13 mouse cellular contexts compared by ENCODE assay signal in the genomic region with DNA sequence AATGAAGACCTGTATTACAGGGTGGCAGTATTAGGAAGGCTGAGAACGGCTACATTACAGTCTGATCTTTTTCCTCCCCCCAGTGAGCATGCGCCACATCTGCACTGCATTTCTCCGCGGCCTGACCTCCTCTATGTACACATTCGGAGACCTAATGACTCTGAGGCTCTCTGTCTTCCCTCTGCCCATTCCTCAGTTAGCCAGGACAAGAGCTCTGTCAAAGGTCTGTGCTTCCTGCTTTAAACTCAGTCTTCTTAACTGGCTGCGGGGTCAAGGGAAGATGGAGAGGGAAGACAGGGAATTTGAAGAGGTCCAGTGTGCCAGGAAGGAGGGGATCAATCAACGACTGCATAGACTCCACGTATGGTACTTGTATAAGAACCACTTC. TPM values are rescaled to one million over a fixed set of nuclear protein-coding genes. Genes with fewer than 3 reads are reported as not detected.
DNase-seq lines count a peak whose midpoint lies in the region; ATAC-seq lines count a peak whose summit lies in the region.
"Had no signal": no experiment of that assay in that cellular context is flagged by ENCODE, and none has a peak within 500 bp of the region (broad histone marks: within the 10 kb centered on the region; RNA-seq: fewer than 3 reads in every experiment).

No protein-coding gene starts in this region.

- no peak overlapping the region for H3K4me3 ChIP-seq in heart, embryonic 11.5 days (ENCODE audit: low read depth, low read length)
- no peak overlapping the region for H3K4me3 ChIP-seq in liver, embryonic 11.5 days (ENCODE audit: low read depth, low read length)
- no peak overlapping the region for H3K4me3 ChIP-seq in stomach, embryonic 14.5 days (ENCODE audit: low read depth, low read length)
- H3K4me3 ChIP-seq: hindbrain, embryonic 13.5 days had no signal

- H3K27me3 ChIP-seq in heart, embryonic 11.5 days (ENCODE audit: control insufficient read depth, insufficient read depth, low read length), result no peaks in the 10 kb centered on the region
- no peaks in the 10 kb centered on the region for H3K27me3 ChIP-seq in liver, embryonic 11.5 days (replicated peaks; ENCODE audit: control insufficient read depth, insufficient read depth, low read length)
- H3K27me3 ChIP-seq in stomach, embryonic 14.5 days (ENCODE audit: control insufficient read depth, insufficient read depth, low read length), result no peaks in the 10 kb centered on the region
- H3K27me3 ChIP-seq: hindbrain, embryonic 13.5 days had no signal

- no peak for ATAC-seq in heart, embryonic 11.5 days (replicated peaks; ENCODE audit: insufficient number of reproducible peaks, low FRiP score, low TSS enrichment)
- no peak for ATAC-seq in liver, embryonic 11.5 days (replicated peaks; ENCODE audit: low FRiP score)
- no peak for ATAC-seq in stomach, embryonic 14.5 days (ENCODE audit: insufficient number of reproducible peaks, insufficient read depth, low FRiP score, low read depth)
- ATAC-seq in frontal cortex, adult (ENCODE audit: low TSS enrichment), result no peak
- ATAC-seq: forebrain, embryonic 14.5 days had no signal

- peak overlapping the region; percentile 79 for H3K27ac ChIP-seq in heart, embryonic 11.5 days (ENCODE audit: low read depth, low read length)
- H3K27ac ChIP-seq in liver, embryonic 11.5 days (ENCODE audit: low read depth, low read length), result peak overlapping the region; percentile 63; the same call in 1 of the 2 replicates
- peak overlapping the region; percentile 23; the same call in 1 of the 2 replicates for H3K27ac ChIP-seq in stomach, embryonic 14.5 days (ENCODE audit: low read length)
- H3K27ac ChIP-seq: hindbrain, embryonic 13.5 days had no signal

- no peaks in the 10 kb centered on the region for H3K9me3 ChIP-seq in heart, embryonic 11.5 days (replicated peaks; ENCODE audit: control insufficient read depth, low read length)
- no peaks in the 10 kb centered on the region for H3K9me3 ChIP-seq in liver, embryonic 11.5 days (ENCODE audit: control insufficient read depth, low read length)
- no peaks in the 10 kb centered on the region for H3K9me3 ChIP-seq in stomach, embryonic 14.5 days (ENCODE audit: control insufficient read depth, low read depth, low read length)
- H3K9me3 ChIP-seq: hindbrain, embryonic 13.5 days had no signal

- no peak overlapping the region for H3K4me2 ChIP-seq in heart, embryonic 11.5 days
- peak overlapping the region; percentile 26; the same call in 1 of the 2 replicates for H3K4me2 ChIP-seq in liver, embryonic 11.5 days
- H3K4me2 ChIP-seq in stomach, embryonic 14.5 days (replicated peaks; ENCODE audit: low read depth, low read length), result peak overlapping the region; percentile 22; the same call in 1 of the 2 replicates
- H3K4me2 ChIP-seq: hindbrain, embryonic 13.5 days had no signal

- no peaks in the 10 kb centered on the region for H3K36me3 ChIP-seq in heart, embryonic 11.5 days (ENCODE audit: control insufficient read depth, insufficient read depth, low read length)
- no peaks in the 10 kb centered on the region for H3K36me3 ChIP-seq in liver, embryonic 11.5 days (ENCODE audit: control insufficient read depth, insufficient read depth, low read length)
- no peaks in the 10 kb centered on the region for H3K36me3 ChIP-seq in stomach, embryonic 14.5 days (ENCODE audit: control insufficient read depth, insufficient read depth, low read length)
- H3K36me3 ChIP-seq: hindbrain, embryonic 13.5 days had no signal

- WGBS in heart, embryonic 11.5 days (ENCODE audit: insufficient replicate concordance), result 19% methylated on average over 8 of the region's 8 CpGs
- WGBS in liver, embryonic 11.5 days, result 36% methylated on average over 8 of the region's 8 CpGs
- WGBS in stomach, embryonic 14.5 days, result 2% methylated on average over 8 of the region's 8 CpGs

- H3K9ac ChIP-seq in heart, embryonic 11.5 days (ENCODE audit: low read depth, low read length), result 0 out of 2 replicates have a peak overlapping the region, but pooled peaks have one; percentile 28
- no peak overlapping the region for H3K9ac ChIP-seq in liver, embryonic 11.5 days (ENCODE audit: low read depth, low read length)
- H3K9ac ChIP-seq in stomach, embryonic 14.5 days (replicated peaks; ENCODE audit: low read depth, low read length), result no peak overlapping the region
- H3K9ac ChIP-seq: hindbrain, embryonic 13.5 days had no signal

- DNase-seq in heart, adult 8-10 months (ENCODE audit: low spot score), result no peak
- no peak for DNase-seq in liver, embryonic 11.5 days (ENCODE audit: low spot score)
- no peak for DNase-seq in liver
- peak; percentile 59 for DNase-seq in forelimb bud, embryonic 11.5 days (ENCODE audit: low read depth, low spot score)
- DNase-seq in natural killer cell, adult 2 months (ENCODE audit: low spot score in 2 of 2), result no peak
- DNase-seq: B cell, adult 2 months; cerebellum, adult 9-10 months; layer of hippocampus, adult 9-11 months had no signal

- peaks cover 65% of the 10 kb centered on the region for H3K4me1 ChIP-seq in heart, embryonic 11.5 days (ENCODE audit: control insufficient read depth, insufficient read depth, low read length)
- H3K4me1 ChIP-seq in liver, embryonic 11.5 days (replicated peaks; ENCODE audit: control insufficient read depth, insufficient read depth, low read length), result peaks cover 50% of the 10 kb centered on the region
- peaks cover 56% of the 10 kb centered on the region for H3K4me1 ChIP-seq in stomach, embryonic 14.5 days (ENCODE audit: control insufficient read depth, insufficient read depth, low read length)

RNA-seq across cellular contexts. Expression of gene Rassf3, which starts 39.9 kb away (rescaled TPM):
- polyA plus RNA-seq in heart, embryonic 11.5 days (2014; fragmentation: Nextera tagmentation; extraction: Ambion mirVana), result 18.3 and 23.9 TPM in 2 replicates
- 100 to 1,000 TPM; 131 to 151 (median 141) TPM for total RNA-seq in heart, adult 8-10 months (2022)
- polyA plus RNA-seq in liver, embryonic 11.5 days (2014; fragmentation: Nextera tagmentation; extraction: Ambion mirVana), result 14.0 and 15.4 TPM in 2 replicates
- 19.4 and 20.7 TPM in 2 replicates for polyA plus RNA-seq in stomach, embryonic 14.5 days (2014; fragmentation: Nextera tagmentation; extraction: Ambion mirVana)

Comparison
In these comparisons a context has a peak if more than half of its experiments do, and no peak if none do; other contexts are left out.
1. H3K27ac ChIP-seq: peak in every context shown above with its lines; median percentile 79 in heart, embryonic 11.5 days; 63 in liver, embryonic 11.5 days; 23 in stomach, embryonic 14.5 days.